Mouse (Mus musculus): Measurements from ENCODE around the gene Mmp24.

Mmp24 gene

GRCm38 (mm10) chr2:155775685-155776263 lies 632 bp downstream of the Mmp24 start:
- peak; percentile 13 for DNase-seq (ENCODE audit: low read depth)

GRCm38 (mm10) chr2:155776824-155777687 lies 1.9 kb downstream of the Mmp24 start:
- no peak for DNase-seq (ENCODE audit: low read depth)

- no peak for DNase-seq (ENCODE audit: low read depth)
These were observed 2.5 kb downstream of the Mmp24 start for GRCm38 (mm10) chr2:155777688-155777985.

- no peak for DNase-seq (ENCODE audit: low read depth)
These were observed 2.9 kb downstream of the Mmp24 start for GRCm38 (mm10) chr2:155778004-155778403.

GRCm38 (mm10) chr2:155779066-155779465 lies 3.9 kb downstream of the Mmp24 start:
- no peak for DNase-seq (ENCODE audit: low read depth)

- DNase-seq (ENCODE audit: low read depth): no peak
These were observed 4.4 kb downstream of the Mmp24 start for GRCm38 (mm10) chr2:155779506-155779905.

- DNase-seq (ENCODE audit: low read depth): no peak
These were observed 9.4 kb downstream of the Mmp24 start for GRCm38 (mm10) chr2:155784534-155784933.

GRCm38 (mm10) chr2:155786905-155787304 lies 11.8 kb downstream of the Mmp24 start:
- no peak for DNase-seq (ENCODE audit: low read depth)

GRCm38 (mm10) chr2:155787949-155788931 lies 13.1 kb downstream of the Mmp24 start:
- no peak for DNase-seq (ENCODE audit: low read depth)

- no peak for DNase-seq (ENCODE audit: low read depth)
These were observed 17.8 kb downstream of the Mmp24 start for GRCm38 (mm10) chr2:155792899-155793298.

GRCm38 (mm10) chr2:155794674-155795445 lies 19.7 kb downstream of the Mmp24 start:
- no peak for DNase-seq (ENCODE audit: low read depth)

GRCm38 (mm10) chr2:155798613-155799012 lies 23.5 kb downstream of the Mmp24 start:
- DNase-seq (ENCODE audit: low read depth): no peak

- peak; percentile 61 for DNase-seq (ENCODE audit: low read depth)
These were observed 27.6 kb downstream of the Mmp24 start for GRCm38 (mm10) chr2:155802761-155803160.

GRCm38 (mm10) chr2:155804053-155804452 lies 28.9 kb downstream of the Mmp24 start:
- no peak for DNase-seq (ENCODE audit: low read depth)

- peak; percentile 66 for DNase-seq (ENCODE audit: low read depth)
These were observed 30.2 kb downstream of the Mmp24 start for GRCm38 (mm10) chr2:155805231-155805924.

- DNase-seq (ENCODE audit: low read depth): no peak
These were observed 30.7 kb downstream of the Mmp24 start for GRCm38 (mm10) chr2:155805925-155806255.

GRCm38 (mm10) chr2:155806548-155806947 lies 31.4 kb downstream of the Mmp24 start:
- DNase-seq (ENCODE audit: low read depth): peak; percentile 48

GRCm38 (mm10) chr2:155807408-155807807 lies 32.3 kb downstream of the Mmp24 start:
- DNase-seq (ENCODE audit: low read depth): no peak

- DNase-seq (ENCODE audit: low read depth): peak; percentile 67
These were observed 34.5 kb downstream of the Mmp24 start for GRCm38 (mm10) chr2:155809620-155810019.

GRCm38 (mm10) chr2:155811821-155812396 lies 36.8 kb downstream of the Mmp24 start:
- DNase-seq (ENCODE audit: low read depth): peak; percentile 80

- no peak for DNase-seq (ENCODE audit: low read depth)
These were observed 37.5 kb downstream of the Mmp24 start for GRCm38 (mm10) chr2:155812637-155813036.

All from NIH3T3 (cell line).